8 mouse cellular contexts compared by ENCODE assay signal in the genomic region with DNA sequence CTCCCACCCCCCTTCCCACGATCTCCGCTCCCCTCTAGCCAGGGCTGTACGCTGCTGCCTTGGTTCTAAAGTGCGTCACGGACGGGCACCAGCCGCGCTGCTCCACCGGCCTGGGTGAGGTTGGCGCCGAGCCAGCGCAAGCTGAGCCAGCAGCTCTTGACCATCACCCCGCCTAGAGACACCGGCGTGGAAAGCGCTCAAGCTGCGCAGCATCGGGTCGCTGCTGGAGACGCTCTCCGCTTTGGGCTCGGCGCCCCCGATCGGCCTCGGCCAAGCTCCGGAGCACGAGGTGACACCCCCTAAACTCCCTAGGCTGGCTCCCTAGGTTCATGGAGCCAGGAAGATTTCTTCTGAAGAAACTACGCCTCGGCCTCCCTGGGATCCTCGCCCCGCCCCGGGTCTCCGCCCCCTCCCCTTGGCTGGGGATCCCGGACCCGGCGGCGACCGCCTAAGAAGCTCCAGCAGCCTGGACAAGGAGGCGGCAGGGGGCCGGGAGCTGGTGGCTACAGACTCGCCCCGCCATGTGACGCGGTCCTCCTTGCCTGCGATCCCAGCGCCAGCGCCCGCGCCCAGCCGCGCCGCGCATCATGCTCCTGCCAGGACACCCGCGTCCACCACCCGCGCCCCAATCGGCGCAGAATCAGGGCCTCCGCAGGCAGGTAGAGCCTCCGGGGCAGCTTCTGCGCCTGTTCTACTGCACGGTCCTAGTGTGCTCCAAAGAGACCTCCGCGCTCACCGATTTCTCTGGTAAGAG. TPM values are rescaled to one million over a fixed set of nuclear protein-coding genes. Genes with fewer than 3 reads are reported as not detected.
DNase-seq lines count a peak whose midpoint lies in the region; ATAC-seq and TF ChIP-seq lines count a peak whose summit lies in the region.

No protein-coding gene starts in this region.

- TF ChIP-seq POLR2A in thymus, adult 2 months (IDR thresholded peaks at IDR 0.05; ENCODE audit: control insufficient read depth, extremely low read depth, insufficient read depth, low read length, poor library complexity) = no peak

- H3K36me3 ChIP-seq in thymus, adult 2 months (ENCODE audit: control insufficient read depth, insufficient read depth, low read length) = no peaks in the 10 kb centered on the region
- no peaks in the 10 kb centered on the region for H3K36me3 ChIP-seq in embryonic facial prominence, embryonic 12.5 days
- H3K36me3 ChIP-seq in limb, embryonic 11.5 days (ENCODE audit: control insufficient read depth, insufficient read depth, low read length) = no peaks in the 10 kb centered on the region
- H3K36me3 ChIP-seq in midbrain, embryonic 11.5 days (ENCODE audit: control insufficient read depth, insufficient read depth, low read length) = no peaks in the 10 kb centered on the region

- 3% methylated on average over 67 of the region's 67 CpGs for WGBS in thymus, adult 2 months
- under 1% methylated on average over 67 of the region's 67 CpGs for WGBS in embryonic facial prominence, embryonic 12.5 days
- under 1% methylated on average over 67 of the region's 67 CpGs for WGBS in limb, embryonic 11.5 days
- whole genome bisulfite sequencing in midbrain, embryonic 11.5 days = 1% methylated on average over 67 of the region's 67 CpGs

- DNase-seq in thymus, adult 2 months = no peak
- DNase-seq in thymus, adult 18-20 months = no peak
- DNase-seq in heart, adult 18-20 months = peak; percentile 88 to 89
- DNase-seq in kidney, adult 11 months = peak; percentile 77
- peak; percentile 69 for DNase-seq in limb, embryonic 11.5 days (ENCODE audit: low spot score)
- peak; percentile 97 for DNase-seq in midbrain, embryonic 11.5 days (ENCODE audit: low spot score, missing footprints)
- DNase-seq in spleen, adult 12 weeks (ENCODE audit: low spot score) = peak; percentile 42

- peak overlapping the region; percentile 33 for H3K4me3 ChIP-seq in thymus, adult 2 months (ENCODE audit: control insufficient read depth, insufficient read depth, low read length)
- peak overlapping the region; percentile 47 for H3K4me3 ChIP-seq in embryonic facial prominence, embryonic 12.5 days
- peak overlapping the region; percentile 49 for H3K4me3 ChIP-seq in limb, embryonic 11.5 days (ENCODE audit: low read depth, low read length)
- peak overlapping the region; percentile 52 for H3K4me3 ChIP-seq in midbrain, embryonic 11.5 days (ENCODE audit: low read depth, low read length)

- no peak overlapping the region for H3K27ac ChIP-seq in thymus, adult 2 months (ENCODE audit: control insufficient read depth, insufficient read depth, low read length)
- no peak overlapping the region for H3K27ac ChIP-seq in embryonic facial prominence, embryonic 12.5 days
- no peak overlapping the region for H3K27ac ChIP-seq in limb, embryonic 11.5 days (replicated peaks; ENCODE audit: low read depth, low read length)
- no peak overlapping the region for H3K27ac ChIP-seq in midbrain, embryonic 11.5 days (ENCODE audit: low read depth, low read length)

- peak; percentile 36; the same call in 1 of the 2 replicates for ATAC-seq in embryonic facial prominence, embryonic 12.5 days (ENCODE audit: insufficient number of reproducible peaks, insufficient read depth, low FRiP score, low TSS enrichment)
- ATAC-seq in limb, embryonic 11.5 days (ENCODE audit: insufficient number of reproducible peaks, low FRiP score, low TSS enrichment, low read depth) = peak; percentile 69
- ATAC-seq in midbrain, embryonic 11.5 days (ENCODE audit: low FRiP score) = peak; percentile 72

- no peak for TF ChIP-seq CTCF in thymus, adult 2 months (IDR thresholded peaks at IDR 0.05; ENCODE audit: borderline replicate concordance, control insufficient read depth, extremely low read depth, insufficient read depth, low read length, poor library complexity)

- peaks cover 7% of the 10 kb centered on the region; the same call in 1 of the 2 replicates for H3K27me3 ChIP-seq in thymus, adult 2 months (ENCODE audit: control insufficient read depth, insufficient read depth, low read length)
- peaks cover 43% of the 10 kb centered on the region for H3K27me3 ChIP-seq in embryonic facial prominence, embryonic 12.5 days
- H3K27me3 ChIP-seq in limb, embryonic 11.5 days (ENCODE audit: control insufficient read depth, insufficient read depth, low read length) = peaks cover 32% of the 10 kb centered on the region
- peaks cover 31% of the 10 kb centered on the region for H3K27me3 ChIP-seq in midbrain, embryonic 11.5 days (ENCODE audit: control insufficient read depth, insufficient read depth, low read length)

- H3K9ac ChIP-seq in embryonic facial prominence, embryonic 12.5 days = peak overlapping the region; percentile 41
- H3K9ac ChIP-seq in limb, embryonic 11.5 days (ENCODE audit: low read length) = peak overlapping the region; percentile 49; the same call in 1 of the 2 replicates
- H3K9ac ChIP-seq in midbrain, embryonic 11.5 days (ENCODE audit: low read length) = peak overlapping the region; percentile 62

- H3K4me2 ChIP-seq in embryonic facial prominence, embryonic 12.5 days (replicated peaks) = peak overlapping the region; percentile 92
- H3K4me2 ChIP-seq in limb, embryonic 11.5 days (ENCODE audit: low read depth, severe bottlenecking) = peak overlapping the region; percentile 78
- H3K4me2 ChIP-seq in midbrain, embryonic 11.5 days = peak overlapping the region; percentile 94

- no peaks in the 10 kb centered on the region for H3K4me1 ChIP-seq in thymus, adult 2 months (replicated peaks; ENCODE audit: control insufficient read depth, insufficient read depth, low read length)
- H3K4me1 ChIP-seq in embryonic facial prominence, embryonic 12.5 days = peaks cover 22% of the 10 kb centered on the region
- peaks cover 7% of the 10 kb centered on the region; the same call in 1 of the 2 replicates for H3K4me1 ChIP-seq in limb, embryonic 11.5 days (ENCODE audit: control insufficient read depth, insufficient read depth, low read length)
- peaks cover 25% of the 10 kb centered on the region for H3K4me1 ChIP-seq in midbrain, embryonic 11.5 days (ENCODE audit: control insufficient read depth, insufficient read depth, low read length)

- no peaks in the 10 kb centered on the region for H3K9me3 ChIP-seq in embryonic facial prominence, embryonic 12.5 days
- no peaks in the 10 kb centered on the region for H3K9me3 ChIP-seq in limb, embryonic 11.5 days (ENCODE audit: control insufficient read depth, low read length)
- no peaks in the 10 kb centered on the region for H3K9me3 ChIP-seq in midbrain, embryonic 11.5 days (ENCODE audit: control insufficient read depth, low read length)

RNA-seq across cellular contexts. Expression of gene Eva1c, which starts 4.3 kb away (rescaled TPM):
- 2.0 TPM in 2 replicates for polyA plus RNA-seq in thymus, adult 2 months (2012; rRNA removed)
- 1.7 and 2.1 TPM in 2 replicates for polyA plus RNA-seq in embryonic facial prominence, embryonic 12.5 days (2016; fragmentation: Nextera tagmentation; extraction: Ambion mirVana)
- total RNA-seq in heart, adult 18-20 months (2021) = 1 to 10 TPM; 1.7 to 3.1 TPM
- polyA plus RNA-seq in limb, embryonic 11.5 days (2014; fragmentation: Nextera tagmentation; extraction: Ambion mirVana) = 0.23 and 0.44 TPM in 2 replicates
- 1.1 and 1.3 TPM in 2 replicates for polyA plus RNA-seq in midbrain, embryonic 11.5 days (2014; fragmentation: Nextera tagmentation; extraction: Ambion mirVana)

RNA-seq across cellular contexts. Expression of gene Urb1, which starts 20.6 kb away (rescaled TPM):
- polyA plus RNA-seq in thymus, adult 2 months (2012; rRNA removed) = 9.3 and 10.3 TPM in 2 replicates
- polyA plus RNA-seq in embryonic facial prominence, embryonic 12.5 days (2016; fragmentation: Nextera tagmentation; extraction: Ambion mirVana) = 12.6 and 13.6 TPM in 2 replicates
- 1 to 10 TPM; 5.5 to 7.3 TPM for total RNA-seq in heart, adult 18-20 months (2021)
- polyA plus RNA-seq in limb, embryonic 11.5 days (2014; fragmentation: Nextera tagmentation; extraction: Ambion mirVana) = 16.6 and 16.7 TPM in 2 replicates
- 13.1 and 14.2 TPM in 2 replicates for polyA plus RNA-seq in midbrain, embryonic 11.5 days (2014; fragmentation: Nextera tagmentation; extraction: Ambion mirVana)

Comparison
In these comparisons a context has a peak if more than half of its experiments do, and no peak if none do; other contexts are left out.
1. DNase-seq: peak in heart, adult 18-20 months (2 of 2), kidney, adult 11 months (single experiment), limb, embryonic 11.5 days (single experiment), midbrain, embryonic 11.5 days (single experiment) and spleen, adult 12 weeks (single experiment); none in thymus, adult 2 months (single experiment) and thymus, adult 18-20 months (0 of 2).
2. Peak in every context shown above with its lines, with median percentiles within 50 percentile points of each other: H3K4me3 ChIP-seq, ATAC-seq, H3K4me2 ChIP-seq and H3K9ac ChIP-seq.